Mouse (Mus musculus) C2C12 (cell line): ENCODE results near the gene Cux1. TPM values are rescaled to one million over a fixed set of nuclear protein-coding genes. Genes with fewer than 3 reads are reported as not detected.
"Not testable (repeated sequence)": the region's sequence is repeated elsewhere in the genome, so short reads cannot be mapped to it uniquely, and the experiment has no call there.

Source experiments
- H3K27me3 ChIP-seq: one replicate; pipeline ENCODE4 v1.6.1; 2011; ENCODE audit not compliant: control insufficient read depth, insufficient read depth, insufficient read length
- H3K36me3 ChIP-seq: one replicate; pipeline ENCODE4 v1.6.1; 2011; ENCODE audit not compliant: control insufficient read depth, insufficient read depth
- H3K4me3 ChIP-seq: one replicate; pipeline ENCODE4 v1.5.1; 2011; ENCODE audit warnings: mild to moderate bottlenecking, control low read depth; ENCODE audit not compliant: poor library complexity, insufficient read depth, severe bottlenecking
- H3K79me2 ChIP-seq: one replicate; pipeline ENCODE4 v1.6.1; 2011; ENCODE audit not compliant: control insufficient read depth, insufficient read depth
- H3K79me3 ChIP-seq: one replicate; pipeline ENCODE4 v1.6.1; 2011; ENCODE audit warnings: low read depth, control low read depth
- H3ac ChIP-seq: one replicate; pipeline ENCODE3; 2011; ENCODE audit warnings: low read depth; ENCODE audit not compliant: control insufficient read depth, insufficient read length
- CEBPB ChIP-seq: IDR thresholded peaks from one replicate; pipeline ENCODE4 v1.6.1; 2011; ENCODE audit warnings: low read depth, mild to moderate bottlenecking, control low read depth, moderate library complexity
- CTCF ChIP-seq: IDR thresholded peaks from one replicate; pipeline ENCODE4 v1.5.1; 2011; ENCODE audit not compliant: control insufficient read depth, insufficient read depth, insufficient read length
- FOSL1 ChIP-seq: IDR thresholded peaks from one replicate; pipeline ENCODE4 v1.8.0; 2011; ENCODE audit warnings: mild to moderate bottlenecking, low read length; ENCODE audit not compliant: poor library complexity, insufficient read depth, severe bottlenecking
- MAX ChIP-seq: IDR thresholded peaks from one replicate; pipeline ENCODE4 v1.6.1; 2011; ENCODE audit warnings: mild to moderate bottlenecking, control low read depth
- MYOD1 ChIP-seq: IDR thresholded peaks from one replicate; pipeline ENCODE4 v1.6.1; 2011; ENCODE audit warnings: low read depth; ENCODE audit not compliant: control insufficient read depth, insufficient read length
- MYOG ChIP-seq: IDR thresholded peaks from one replicate; pipeline ENCODE4 v1.6.1; 2011; ENCODE audit not compliant: control insufficient read depth, insufficient read length; ENCODE audit errors: extremely low read depth
- USF1 ChIP-seq: IDR thresholded peaks from one replicate; pipeline ENCODE4 v1.6.1; 2011; ENCODE audit warnings: low read depth, mild to moderate bottlenecking, control low read depth, moderate library complexity
- polyA plus RNA-seq: library from polyadenylated mRNA; unstranded; fragments of >200 nt; fragmentation: generic; extraction: Trizol; gene quantifications from one replicate; pipeline ENCODE4 v1.2.1, GENCODE M21; 2012; ENCODE audit warnings: missing spikeins

Gene Cux1
- polyA plus RNA-seq, 1 experiment: 43.9 TPM

DNA sequence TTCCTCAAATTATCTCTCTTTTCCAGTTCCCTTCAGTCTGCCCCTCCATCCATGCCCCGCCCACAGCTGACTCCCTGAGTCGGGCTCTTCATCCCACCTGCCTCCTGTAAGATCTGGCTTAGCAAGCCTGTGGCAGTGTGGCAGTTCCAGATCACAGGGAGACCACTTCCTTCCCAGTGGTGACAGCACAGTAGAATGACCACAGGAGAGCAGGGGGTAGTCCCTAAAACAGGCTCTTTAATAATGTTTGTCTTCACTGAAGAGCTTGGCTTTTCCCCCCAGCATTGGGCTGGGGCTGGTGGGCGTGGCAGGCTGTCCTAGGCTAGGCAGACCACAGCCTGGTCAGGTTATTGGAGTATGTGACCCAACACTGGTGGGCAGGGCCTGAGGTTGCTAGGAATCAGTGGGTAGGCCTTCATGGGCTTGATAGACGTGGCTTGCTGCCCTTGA lies 349.3 kb downstream of the Cux1 start:
- Histone ChIP-seq H3ac (no peak overlapping the region), H3K27me3 (no peaks in the 10 kb centered on the region), H3K79me3 (no peaks in the 10 kb centered on the region), H3K36me3 (no peaks in the 10 kb centered on the region), H3K4me3 (no peak overlapping the region), H3K79me2 (no peaks in the 10 kb centered on the region)
- TF ChIP-seq FOSL1 (no peak), CEBPB (no peak), MYOD1 (no peak), USF1 (no peak), MAX (no peak), CTCF (no peak)

GRCm38 (mm10) chr5:136217004-136217665 lies 350.2 kb downstream of the Cux1 start:
- Histone ChIP-seq H3K79me3 (no peaks in the 10 kb centered on the region), H3K27me3 (no peaks in the 10 kb centered on the region), H3K4me3 (no peak overlapping the region)

DNA sequence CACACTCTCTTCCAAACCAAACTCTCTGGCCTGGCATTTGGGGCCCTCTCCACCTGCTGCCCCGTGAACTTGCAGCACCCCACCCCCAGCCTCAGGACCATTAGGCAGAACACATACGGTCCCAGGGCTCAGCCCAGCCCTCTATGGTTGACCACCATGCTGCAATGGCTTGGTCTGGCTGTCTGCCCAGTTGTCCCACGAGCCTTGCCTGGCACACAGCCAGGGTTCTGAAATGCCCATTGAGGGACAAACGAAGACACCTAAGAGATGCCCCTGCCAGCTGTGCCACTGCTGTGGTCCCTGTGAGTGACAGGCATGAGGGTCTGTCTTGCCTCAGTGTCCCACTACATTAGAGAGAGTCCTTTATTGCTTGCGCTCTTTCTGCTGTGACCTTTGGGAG lies 351.3 kb downstream of the Cux1 start:
- no peak for TF ChIP-seq USF1
- TF ChIP-seq MYOG: no peak
- no peak for TF ChIP-seq FOSL1
- no peak for TF ChIP-seq CEBPB
- no peak for TF ChIP-seq MYOD1
- no peak for TF ChIP-seq MAX
- TF ChIP-seq CTCF: no peak
- no peaks in the 10 kb centered on the region for H3K79me2 ChIP-seq
- H3K4me3 ChIP-seq: no peak overlapping the region
- no peak overlapping the region for H3ac ChIP-seq
- H3K27me3 ChIP-seq: no peaks in the 10 kb centered on the region
- no peaks in the 10 kb centered on the region for H3K36me3 ChIP-seq
- no peaks in the 10 kb centered on the region for H3K79me3 ChIP-seq

More at GRCm38 (mm10) chr5:136217004-136217665, 350.2 kb downstream of the Cux1 start:
- Histone ChIP-seq H3K79me2 (no peaks in the 10 kb centered on the region), H3K36me3 (no peaks in the 10 kb centered on the region), H3ac (no peak overlapping the region)
- TF ChIP-seq CTCF: no peak
- no peak for TF ChIP-seq MAX
- no peak for TF ChIP-seq MYOG
- no peak for TF ChIP-seq CEBPB
- no peak for TF ChIP-seq FOSL1
- TF ChIP-seq USF1: no peak
- no peak for TF ChIP-seq MYOD1

- no peaks in the 10 kb centered on the region for H3K79me2 ChIP-seq
- no peaks in the 10 kb centered on the region for H3K36me3 ChIP-seq
- no peaks in the 10 kb centered on the region for H3K79me3 ChIP-seq
- no peaks in the 10 kb centered on the region for H3K27me3 ChIP-seq
- no peak overlapping the region for H3ac ChIP-seq
- H3K4me3 ChIP-seq: no peak overlapping the region
- TF ChIP-seq MYOG (no peak), MYOD1 (no peak), MAX (no peak), CEBPB (no peak), FOSL1 (no peak), USF1 (no peak)
Observed at GRCm38 (mm10) chr5:136215211-136215610, 352.1 kb downstream of the Cux1 start.

GRCm38 (mm10) chr5:136213716-136214115 lies 353.6 kb downstream of the Cux1 start:
- no peak for TF ChIP-seq CEBPB
- TF ChIP-seq FOSL1: no peak
- TF ChIP-seq MYOD1: no peak
- TF ChIP-seq USF1: no peak
- TF ChIP-seq CTCF: no peak
- no peak for TF ChIP-seq MAX
- no peak for TF ChIP-seq MYOG

DNA sequence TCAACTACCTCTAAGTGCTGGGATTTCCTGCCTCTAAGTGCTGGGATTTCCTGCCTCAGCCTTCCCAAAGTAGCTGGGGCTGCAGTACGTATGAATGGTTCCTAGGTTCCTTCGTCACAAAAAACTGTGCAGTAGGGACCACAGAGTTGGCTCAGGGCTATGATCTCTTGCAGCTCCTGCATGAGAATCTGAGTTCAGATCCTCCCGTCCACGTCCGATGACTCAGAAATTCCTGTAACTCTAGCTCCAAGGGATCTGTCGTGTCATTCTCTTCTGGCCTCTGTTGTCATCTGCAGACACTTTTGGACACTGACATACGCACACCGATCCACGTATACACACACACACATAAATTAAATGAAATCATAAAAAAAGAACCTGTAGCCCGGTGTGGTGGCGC lies 354.6 kb downstream of the Cux1 start:
- H3K79me3 ChIP-seq: no peaks in the 10 kb centered on the region
- H3K27me3 ChIP-seq: no peaks in the 10 kb centered on the region
- no peak overlapping the region for H3K4me3 ChIP-seq
- H3K79me2 ChIP-seq: no peaks in the 10 kb centered on the region
- H3K36me3 ChIP-seq: no peaks in the 10 kb centered on the region
- H3ac ChIP-seq: no peak overlapping the region
- no peak for TF ChIP-seq MYOD1
- no peak for TF ChIP-seq CTCF
- no peak for TF ChIP-seq FOSL1
- no peak for TF ChIP-seq MAX
- no peak for TF ChIP-seq CEBPB

More at GRCm38 (mm10) chr5:136213716-136214115, 353.6 kb downstream of the Cux1 start:
- Histone ChIP-seq H3K79me3 (no peaks in the 10 kb centered on the region), H3K27me3 (no peaks in the 10 kb centered on the region), H3K36me3 (no peaks in the 10 kb centered on the region), H3K4me3 (no peak overlapping the region), H3K79me2 (no peaks in the 10 kb centered on the region), H3ac (no peak overlapping the region)

DNA sequence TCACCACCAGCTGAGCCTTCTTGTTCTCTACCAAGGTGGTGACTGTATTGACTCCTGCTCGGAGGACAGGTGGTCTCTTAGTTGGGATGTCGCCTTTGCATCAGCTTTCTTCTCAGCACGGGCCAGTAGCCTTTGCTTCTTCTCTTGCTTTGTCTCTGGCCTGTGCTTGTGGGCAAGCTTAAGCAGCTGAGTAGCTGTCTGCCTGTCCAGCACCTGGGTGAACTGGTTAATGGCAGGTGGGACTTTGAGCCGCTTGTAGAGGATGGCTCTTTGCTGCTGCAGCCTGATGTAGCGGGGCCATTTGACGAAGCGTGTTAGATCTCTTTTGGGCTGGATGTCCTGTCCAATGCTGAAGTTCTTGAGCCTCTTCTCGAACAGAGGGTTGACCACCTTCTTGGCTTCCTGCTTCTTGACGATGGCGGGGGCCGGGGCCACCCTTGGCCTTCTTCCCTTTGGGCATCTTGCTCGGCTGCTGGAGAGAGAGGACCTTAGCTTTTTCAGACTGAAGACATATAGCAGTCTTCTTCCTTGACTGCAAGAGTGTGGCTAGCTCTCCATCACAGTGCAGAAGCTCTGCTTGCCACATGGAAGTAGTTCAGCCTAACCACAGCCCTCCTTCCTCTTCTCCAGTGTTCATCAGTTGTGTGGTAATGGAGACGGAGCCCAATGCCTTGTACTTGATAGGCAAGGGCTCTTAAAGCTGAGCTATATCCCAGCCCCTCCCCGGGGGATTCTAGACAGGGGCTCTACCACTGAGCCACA lies 355.8 kb downstream of the Cux1 start:
- H3K79me2 ChIP-seq, H3K36me3 ChIP-seq, H3K79me3 ChIP-seq, H3ac ChIP-seq, H3K27me3 ChIP-seq, H3K4me3 ChIP-seq: not testable (repeated sequence)
